Mouse (Mus musculus) v-Abl transformed pro-B cells (cell line): Measurements from ENCODE around the gene Ctnnbip1.

Experiments used
- in situ Hi-C, 2 experiments: fragments of 400-800 bp; cut with MboI; formaldehyde crosslinking; loops; one replicate each; pipeline ENCODE4 v1.15.1; 2025; ENCODE audit not compliant: unreplicated experiment in 2 of 2

The Ctnnbip1 gene

DNA sequence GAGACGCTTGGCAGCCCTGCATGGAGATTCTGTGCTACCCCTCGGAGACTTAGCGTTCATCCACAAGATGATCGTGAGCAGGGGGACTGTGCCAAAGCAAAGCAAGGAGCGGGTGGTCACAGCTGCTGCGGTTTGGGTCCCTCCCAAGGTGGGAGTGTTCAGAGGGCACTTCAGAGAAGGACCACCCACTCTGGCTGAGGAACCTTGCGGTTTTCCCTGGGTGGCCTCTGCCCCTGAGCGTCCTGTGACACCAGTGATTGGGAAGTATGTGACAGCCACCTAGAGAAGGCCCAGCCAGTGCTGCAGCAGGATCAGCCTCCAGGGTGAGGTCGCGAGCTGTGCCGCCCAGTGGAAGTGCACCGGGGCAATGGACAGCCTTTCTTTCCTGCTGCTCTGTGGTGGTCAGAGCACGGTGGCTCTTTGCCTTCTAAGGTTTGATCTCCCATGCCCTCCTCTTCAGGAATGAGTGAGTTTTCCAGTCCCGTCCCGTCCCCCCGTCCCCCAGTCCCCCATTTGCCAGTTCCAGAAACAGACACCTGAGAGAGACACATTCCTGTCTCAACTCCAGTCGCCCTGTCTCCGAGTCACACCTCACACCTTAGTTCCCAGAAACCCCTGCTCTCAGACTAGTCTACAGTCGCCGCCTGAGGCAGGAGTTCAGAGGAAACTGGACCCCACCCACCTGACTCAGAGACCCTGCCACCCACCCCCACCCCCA is 89.7 kb downstream of the Ctnnbip1 start:
- in situ Hi-C loops: loop anchor here in 1 of 2 experiments (5.0 to 25.0 kb wide), 3 partner anchors 60 to 505 kb away; partner anchors contain the start of gene Slc2a5

- in situ Hi-C loops: loop anchor here in 1 of 2 experiments (5.0 to 25.0 kb wide), 3 partner anchors 61 to 504 kb away; partner anchors contain the start of gene Slc2a5
Measured at GRCm38 (mm10) chr4:149608309-149608638, 90.2 kb downstream of the Ctnnbip1 start.

- in situ Hi-C loops: loop anchor here (5.0 to 25.0 kb wide), 5 partner anchors 62 to 503 kb away; partner anchors contain the start of gene Slc2a5 (in 1 of the 2)
Measured at GRCm38 (mm10) chr4:149609256-149610025, 91.4 kb downstream of the Ctnnbip1 start.

DNA sequence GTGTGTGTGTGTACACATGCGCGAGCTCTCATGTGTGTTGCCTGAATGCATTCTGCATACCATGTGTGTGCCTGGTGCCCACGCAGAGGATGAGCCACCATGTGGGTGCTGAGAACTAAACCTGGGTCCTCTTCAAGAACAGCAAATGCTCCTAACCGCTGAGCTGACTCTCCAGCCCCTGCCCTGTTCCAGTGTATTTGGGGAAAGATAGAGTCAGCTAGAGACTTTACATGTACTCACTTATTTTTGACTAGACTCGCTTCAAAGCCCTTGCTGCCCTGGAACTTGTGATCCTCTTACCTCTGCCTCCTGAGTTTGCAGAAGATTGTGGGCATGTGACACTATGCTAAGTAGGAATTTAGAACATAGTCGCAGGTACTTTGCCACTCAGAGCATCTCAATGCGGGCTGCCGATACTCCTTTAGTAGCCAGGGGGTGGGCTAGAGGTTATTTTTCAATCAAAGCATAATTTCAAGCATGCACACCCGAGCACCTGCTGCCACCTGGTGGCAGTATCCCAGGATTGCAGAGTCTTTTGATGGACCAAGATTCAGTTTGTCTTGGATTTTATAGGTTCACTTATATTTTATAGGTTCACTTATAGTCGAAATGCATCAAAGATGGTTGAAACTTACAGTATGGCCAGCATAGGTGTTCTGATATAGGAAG is 93.5 kb downstream of the Ctnnbip1 start:
- in situ Hi-C loops: loop anchor here (5.0 to 25.0 kb wide), 4 partner anchors 64 to 501 kb away; partner anchors contain the start of gene Slc2a5 (in 1 of the 2)

- in situ Hi-C loops: loop anchor here (5.0 to 25.0 kb wide), 4 partner anchors 66 to 499 kb away; partner anchors contain the start of gene Slc2a5 (in 1 of the 2)
Measured at GRCm38 (mm10) chr4:149613497-149613896, 95.5 kb downstream of the Ctnnbip1 start.

GRCm38 (mm10) chr4:149614869-149615268 is 96.8 kb downstream of the Ctnnbip1 start:
- in situ Hi-C loops: loop anchor here (5.0 to 25.0 kb wide), 4 partner anchors 68 to 497 kb away; partner anchors contain the start of gene Slc2a5 (in 1 of the 2)
